Mouse (Mus musculus) adrenal gland, postnatal 0 days (tissue): ENCODE data around the gene Dao. TPM values are rescaled to one million over a fixed set of nuclear protein-coding genes. Genes with fewer than 3 reads are reported as not detected.

Experiments
- polyA plus RNA-seq: library from polyadenylated mRNA; unstranded; fragments of >200 nt; fragmentation: Nextera tagmentation; extraction: Ambion mirVana; gene quantifications from 2 replicates; pipeline ENCODE4 v1.2.1, GENCODE M21; 2015

The Dao gene
- 0.14 and 0.19 TPM in 2 replicates for polyA plus RNA-seq

DNA sequence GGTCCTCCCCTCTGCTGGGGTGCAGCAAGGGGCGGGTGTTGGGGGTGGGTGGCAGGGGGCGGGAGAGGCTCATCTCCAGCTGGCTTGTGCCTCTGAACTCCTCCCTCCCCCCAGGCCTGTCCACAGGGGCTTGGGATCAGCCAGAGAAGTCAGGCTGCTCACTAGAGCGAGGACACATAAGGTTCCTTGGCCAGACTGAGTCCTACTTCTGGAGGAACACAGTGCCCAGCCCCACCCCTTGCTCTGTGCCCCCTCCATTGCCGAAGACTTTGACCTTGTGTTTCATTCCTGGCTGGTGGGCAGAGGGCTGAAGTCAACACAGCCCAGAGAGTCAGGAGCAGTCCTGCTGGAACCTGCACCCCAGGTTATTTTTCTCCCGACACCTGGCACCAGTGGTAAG, at the start of gene Dao:
Gene Dao, plus strand, starts transcription at position 162 of the 400 bp plus-strand sequence.

DNA sequence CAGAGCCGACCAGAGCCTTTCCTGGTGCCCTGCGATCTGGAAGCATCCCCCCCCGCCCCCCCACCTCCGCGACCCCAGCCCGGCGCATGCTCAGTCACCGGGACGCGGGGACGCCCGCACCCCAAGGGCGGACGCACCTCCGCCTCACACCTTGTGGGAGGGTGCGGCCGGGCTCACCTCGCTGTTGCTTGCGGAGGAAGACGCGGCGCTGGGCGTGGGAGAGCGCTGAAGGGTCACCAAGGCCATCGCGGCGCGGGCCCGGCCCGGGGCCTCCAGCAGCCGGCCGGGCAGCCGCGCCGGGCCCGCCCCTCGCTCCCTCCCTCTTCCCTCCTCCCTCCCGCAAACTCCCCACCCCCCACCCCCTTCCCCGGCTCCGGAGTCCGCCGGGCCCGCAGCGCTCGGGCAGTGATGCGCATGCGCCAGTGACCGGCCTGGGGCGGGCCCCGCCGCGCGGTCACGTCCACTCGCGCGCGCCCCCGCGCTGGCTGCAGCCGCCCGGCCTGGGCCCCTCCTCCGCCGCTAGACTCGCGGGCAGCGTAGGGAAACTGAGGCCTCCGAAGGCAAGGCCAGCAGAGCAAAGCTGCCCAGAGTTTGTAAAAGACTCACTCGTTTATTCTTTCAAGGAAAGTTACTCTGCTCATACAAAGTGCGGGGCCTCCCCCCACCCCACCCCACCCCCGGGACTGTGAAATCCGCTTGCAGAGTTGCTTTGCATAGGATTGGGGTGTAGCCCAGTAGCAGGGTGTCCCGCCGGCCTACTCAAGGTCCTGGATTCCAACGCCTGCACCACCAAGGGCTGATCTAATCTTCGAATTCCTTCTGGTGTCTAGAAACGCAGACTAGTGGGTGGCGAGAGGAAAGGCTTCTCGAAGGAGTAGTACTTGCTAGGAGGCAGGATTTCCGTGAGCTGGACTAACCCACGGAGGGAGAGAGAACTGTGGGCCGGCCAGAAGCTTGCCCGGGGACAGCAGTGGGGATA, 9.7 kb upstream of the Dao start, which contains the start of gene Ssh1:
Gene Ssh1, minus strand, starts transcription at position 408 of the 979 bp plus-strand sequence.

DNA sequence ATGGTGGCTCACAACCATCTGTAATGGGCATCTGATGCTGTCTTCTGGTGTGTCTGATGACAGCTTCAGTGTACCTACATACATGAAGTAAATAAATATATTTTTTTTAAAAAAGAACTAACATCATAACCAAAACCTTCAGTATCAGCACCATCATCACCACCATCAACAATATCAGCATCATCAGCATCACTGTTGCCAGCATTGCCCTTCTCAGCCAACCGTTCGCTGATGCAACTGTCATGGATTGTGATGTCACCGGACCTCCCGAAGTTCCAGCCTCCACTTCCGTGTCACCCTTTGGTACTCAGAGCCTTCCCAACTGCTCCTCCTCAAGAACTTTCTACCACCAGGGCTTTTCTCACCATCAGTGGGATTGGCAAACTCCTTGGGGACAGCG, 61.7 kb downstream of the Dao start, which contains the start of gene Usp30:
Gene Usp30, plus strand, starts transcription at position 301 of the 400 bp plus-strand sequence.

Other genes starting within 250 kb of the Dao start
- 15.9 and 22.9 TPM in 2 replicates for gene Sart3, start 231.2 kb upstream of the Dao start, polyA plus RNA-seq
- 640 and 1,026 TPM in 2 replicates for gene Iscu, start 231.0 kb upstream of the Dao start, polyA plus RNA-seq
- 59.4 and 96.1 TPM in 2 replicates for gene Tmem119, start 203.2 kb upstream of the Dao start, polyA plus RNA-seq
- 4.5 and 5.3 TPM in 2 replicates for gene Selplg, start 171.1 kb upstream of the Dao start, polyA plus RNA-seq
- gene Coro1c, start 94.9 kb upstream of the Dao start, polyA plus RNA-seq = 65.4 and 71.3 TPM in 2 replicates
- 6.3 and 9.8 TPM in 2 replicates for gene Ssh1, start 9.8 kb upstream of the Dao start, polyA plus RNA-seq
- 8.4 and 13.2 TPM in 2 replicates for gene Usp30, start 61.8 kb downstream of the Dao start, polyA plus RNA-seq
- gene Svop, start 87.9 kb downstream of the Dao start, polyA plus RNA-seq = 5.7 and 10.9 TPM in 2 replicates
- 15.2 and 18.3 TPM in 2 replicates for gene Alkbh2, start 124.5 kb downstream of the Dao start, polyA plus RNA-seq
- 7.8 and 15.6 TPM in 2 replicates for gene Ung, start 126.7 kb downstream of the Dao start, polyA plus RNA-seq
- gene Acacb, start 142.8 kb downstream of the Dao start, polyA plus RNA-seq = 1.6 and 2.7 TPM in 2 replicates